Mouse (Mus musculus): ENCODE measurements around the gene Fgd6. TPM values are rescaled to one million over a fixed set of nuclear protein-coding genes. Genes with fewer than 3 reads are reported as not detected.

Fgd6 gene
- total RNA-seq, 4 experiments from 2014 or later = 7.7 to 12.2 (median 10.2) TPM

DNA sequence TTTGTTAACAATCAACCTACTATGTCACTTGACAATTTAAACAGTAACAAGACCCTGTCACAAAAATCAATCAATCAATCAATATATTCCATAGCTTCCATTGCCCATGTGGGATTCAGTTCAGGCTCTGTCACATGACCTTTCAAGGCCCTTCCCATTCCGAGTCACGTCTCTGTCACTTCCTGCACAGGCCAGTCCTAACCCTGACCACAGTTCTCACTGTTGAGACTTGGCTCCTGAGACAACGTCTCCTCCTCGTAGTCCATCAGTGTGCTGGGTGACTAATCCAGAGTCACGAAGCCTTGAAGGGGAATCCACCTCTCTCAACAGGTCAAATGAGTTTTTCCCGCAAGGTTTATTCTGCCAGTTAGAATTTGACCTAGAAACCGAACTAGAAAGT lies 138.9 kb downstream of the Fgd6 start:
- DNase-seq (ENCODE audit: low spot score in 2 of 2) = no peak

GRCm38 (mm10) chr10:94183199-94183598 lies 147.4 kb downstream of the Fgd6 start:
- DNase-seq (ENCODE audit: low spot score in 2 of 2) = no peak

Other genes with a start within 250 kb of the Fgd6 start
- gene Usp44, start 204.4 kb upstream of the Fgd6 start, total RNA-seq (2022) = not detected
- 100 to 1,000 TPM; 105 to 123 (median 120) TPM for gene Metap2, start 138.9 kb upstream of the Fgd6 start, total RNA-seq (2022)
- 10 to 100 TPM; 58.6 to 84.9 (median 69.7) TPM for gene Vezt, start 184 bp upstream of the Fgd6 start, total RNA-seq (2022)
- gene Nr2c1, start 112.0 kb downstream of the Fgd6 start, total RNA-seq (2022) = 10 to 100 TPM in 1 of 4 experiments, 1 to 10 TPM in 3; 8.1 to 11.5 (median 8.6) TPM
- 100 to 1,000 TPM; 241 to 257 (median 243) TPM for gene Ndufa12, start 162.7 kb downstream of the Fgd6 start, total RNA-seq (2022)

All from layer of hippocampus, adult 8-10 months (tissue).